Mouse (Mus musculus) fibroblast of lung, adult 2 months (primary cell): ENCODE measurements around the gene Ehd3.
A peak's percentile ranks its signal among the peaks of the same experiment; 100 is the strongest.

ENCODE experiments used
- DNase-seq: peaks from one replicate; pipeline ENCODE4 v3.0.0-alpha.2; 2011; ENCODE audit warnings: low read depth

Gene Ehd3

DNA sequence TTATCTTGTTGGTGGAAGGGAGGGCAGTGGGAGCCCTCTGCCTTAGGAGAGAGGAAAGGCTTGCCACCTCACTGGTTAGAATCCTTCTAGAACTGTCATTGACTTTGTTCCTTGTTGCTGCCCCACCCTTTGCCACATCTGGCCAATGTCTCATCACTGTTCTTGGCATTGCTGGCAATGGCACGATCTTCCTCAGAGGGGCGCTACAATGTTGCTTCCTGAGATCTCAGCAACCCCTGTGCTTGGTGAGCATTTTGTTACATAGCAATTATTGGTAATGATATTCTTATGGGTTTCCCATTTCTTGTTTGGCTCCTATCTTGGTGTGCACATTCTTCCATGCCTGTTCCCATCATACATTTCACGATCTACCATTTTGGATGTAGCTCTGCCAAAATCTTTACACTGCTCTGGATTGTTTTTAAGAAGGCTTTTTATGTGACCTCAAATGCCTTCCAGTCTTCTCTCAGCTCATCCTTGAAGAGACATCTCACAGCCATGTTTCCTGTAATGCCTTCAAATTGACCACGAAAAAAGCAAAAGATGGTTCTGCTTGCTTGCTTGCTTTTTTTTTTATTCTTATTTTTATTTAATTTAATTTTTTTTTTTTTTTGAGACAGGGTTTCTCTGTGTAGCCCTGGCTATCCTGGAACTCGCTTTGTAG, at the start of gene Ehd3:
TSS of gene Ehd3 (plus strand) at position 614 of the 664 bp plus-strand sequence.
- DNase-seq = no peak

DNA sequence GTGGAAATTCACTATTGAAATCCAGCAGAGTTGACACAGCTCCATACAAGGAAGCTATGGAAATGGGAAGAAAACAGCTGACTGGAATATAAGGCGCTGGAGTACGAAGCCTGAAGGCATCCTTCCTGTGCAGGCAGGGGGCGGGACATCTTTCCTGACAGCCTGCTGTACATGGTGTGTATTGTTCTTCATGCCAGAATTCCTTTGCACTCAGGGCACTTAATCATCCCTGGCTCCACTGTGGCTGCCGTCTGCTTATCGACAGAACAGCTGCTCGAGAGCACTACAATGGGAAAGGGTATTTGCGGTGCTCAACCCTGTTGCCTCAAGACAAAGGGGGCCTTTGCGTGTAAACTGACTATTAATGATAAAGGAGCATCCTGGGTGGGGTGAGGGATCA, 33.0 kb upstream of the Ehd3 start:
- DNase-seq = no peak

DNA sequence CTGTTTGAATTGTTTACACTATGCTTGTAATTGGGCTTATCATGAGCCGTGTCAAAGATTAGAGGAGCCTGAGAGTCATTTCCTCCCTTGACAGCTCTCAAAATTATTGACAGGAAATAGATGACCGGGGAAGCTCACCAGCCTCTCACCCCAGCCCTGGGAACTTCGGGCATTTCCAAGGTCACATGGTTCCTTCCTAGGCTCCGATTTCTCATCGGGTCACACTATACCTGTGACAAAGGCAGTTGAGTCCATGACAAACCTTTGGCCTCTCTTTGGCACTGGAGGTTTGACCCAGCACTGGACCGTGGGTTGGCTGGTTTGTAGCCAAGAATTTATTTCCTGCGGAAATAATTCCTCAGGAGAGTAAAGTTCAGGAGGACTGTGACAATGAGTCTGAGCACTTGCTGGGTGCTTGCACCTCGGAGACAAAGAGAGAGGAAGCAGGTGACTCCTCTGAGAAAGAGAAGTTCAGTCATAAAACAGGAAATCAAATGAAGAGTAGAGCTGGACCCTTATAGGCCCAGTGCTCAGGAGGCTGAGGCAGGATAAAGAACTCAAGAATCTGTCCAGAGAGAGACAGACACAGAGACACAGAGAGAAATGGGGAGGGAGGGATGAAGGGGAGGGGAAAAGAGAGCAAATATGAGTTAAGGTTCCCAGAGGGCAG, 17.2 kb upstream of the Ehd3 start:
- DNase-seq = no peak

- DNase-seq = no peak
Measured at GRCm38 (mm10) chr17:73790284-73791020, 13.5 kb upstream of the Ehd3 start.

DNA sequence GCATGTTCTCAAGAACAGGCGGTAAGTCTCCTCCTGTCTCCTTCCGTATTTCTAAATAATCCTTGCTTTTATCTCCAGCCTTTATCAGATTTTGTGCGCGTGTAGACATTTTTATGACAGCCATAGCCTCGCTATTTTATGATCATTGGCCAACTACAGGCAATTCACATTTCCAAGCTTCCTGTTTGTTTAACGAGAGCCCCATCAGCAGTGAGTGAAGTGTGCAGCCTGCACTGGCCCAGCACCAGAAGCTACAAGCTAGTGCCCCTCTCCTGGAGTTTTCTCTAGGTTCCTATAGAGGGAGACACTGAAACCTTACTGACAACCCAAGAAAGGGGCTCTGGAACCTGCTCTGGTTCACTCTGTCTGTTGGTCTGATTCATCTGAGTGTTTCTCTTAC, 7.1 kb upstream of the Ehd3 start:
- DNase-seq = no peak

GRCm38 (mm10) chr17:73797706-73798105, 6.2 kb upstream of the Ehd3 start:
- no peak for DNase-seq

- DNase-seq = peak; percentile 89
Measured at GRCm38 (mm10) chr17:73804592-73805271, 798 bp downstream of the Ehd3 start.

GRCm38 (mm10) chr17:73806331-73806730, 2.4 kb downstream of the Ehd3 start:
- DNase-seq = no peak

DNA sequence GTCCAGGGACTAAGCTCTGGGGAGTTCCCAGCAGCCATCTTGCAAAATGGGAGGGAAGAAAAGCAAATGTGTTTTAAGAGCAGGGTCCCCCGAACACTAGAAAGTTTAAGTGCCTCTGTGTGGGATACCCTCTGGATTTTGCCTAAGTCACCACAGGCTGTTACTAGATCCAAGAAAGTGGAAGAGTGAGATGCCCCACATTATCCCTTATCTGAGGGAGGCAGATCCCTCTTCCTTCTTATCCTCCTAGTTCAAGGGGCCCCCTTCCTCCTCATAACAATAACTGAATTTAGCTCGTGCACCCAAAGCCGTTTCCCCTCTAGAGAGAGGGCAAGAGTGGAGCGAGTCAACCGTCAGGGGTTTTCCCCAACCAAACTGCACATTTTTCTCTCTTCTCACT, 3.3 kb downstream of the Ehd3 start:
- DNase-seq = no peak

DNA sequence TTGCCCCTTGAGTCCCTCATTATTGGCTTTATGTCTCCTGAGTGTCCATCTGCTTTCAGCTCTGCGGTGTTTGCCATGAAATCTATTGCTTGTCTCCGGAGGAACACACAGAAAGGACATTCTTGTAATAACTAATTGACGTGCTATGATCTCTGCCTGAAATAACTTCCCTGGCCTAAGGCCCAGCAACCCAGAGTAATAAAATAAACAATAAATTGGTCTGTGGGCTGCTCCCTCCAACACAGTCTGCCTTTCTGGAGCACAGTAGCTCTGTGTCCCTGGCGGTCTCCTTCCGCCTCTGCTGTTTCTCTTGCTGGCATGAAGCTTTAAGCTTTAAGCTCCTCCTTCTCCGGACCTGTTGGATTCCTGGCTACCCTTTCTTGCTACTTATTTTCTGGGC, 4.5 kb downstream of the Ehd3 start:
- DNase-seq = no peak

DNA sequence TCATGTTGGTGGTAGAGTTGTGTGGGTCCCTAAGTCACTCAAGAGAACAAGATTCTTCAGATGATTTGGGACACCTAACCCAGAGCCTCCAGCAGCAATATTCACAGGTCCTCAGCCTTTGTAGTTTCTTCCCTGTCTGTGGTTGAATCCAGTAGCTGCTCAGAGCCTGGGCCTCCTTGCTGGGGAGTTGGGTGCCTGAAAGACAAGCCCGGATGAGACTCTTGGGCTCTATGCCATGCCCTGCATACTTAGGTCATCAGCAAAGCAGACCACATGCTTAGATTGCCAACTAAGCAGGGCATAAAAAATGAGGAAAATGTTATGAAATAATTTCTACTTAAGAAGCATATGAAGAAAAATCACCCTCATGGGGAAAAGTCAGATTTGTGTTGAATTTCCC, 6.9 kb downstream of the Ehd3 start:
- peak; percentile 42 for DNase-seq

- peak; percentile 61 for DNase-seq
Measured at GRCm38 (mm10) chr17:73811566-73811965, 7.6 kb downstream of the Ehd3 start.

- DNase-seq = no peak
Measured at GRCm38 (mm10) chr17:73813031-73813660, 9.2 kb downstream of the Ehd3 start.

- no peak for DNase-seq
Measured at GRCm38 (mm10) chr17:73814500-73815190, 10.7 kb downstream of the Ehd3 start.

DNA sequence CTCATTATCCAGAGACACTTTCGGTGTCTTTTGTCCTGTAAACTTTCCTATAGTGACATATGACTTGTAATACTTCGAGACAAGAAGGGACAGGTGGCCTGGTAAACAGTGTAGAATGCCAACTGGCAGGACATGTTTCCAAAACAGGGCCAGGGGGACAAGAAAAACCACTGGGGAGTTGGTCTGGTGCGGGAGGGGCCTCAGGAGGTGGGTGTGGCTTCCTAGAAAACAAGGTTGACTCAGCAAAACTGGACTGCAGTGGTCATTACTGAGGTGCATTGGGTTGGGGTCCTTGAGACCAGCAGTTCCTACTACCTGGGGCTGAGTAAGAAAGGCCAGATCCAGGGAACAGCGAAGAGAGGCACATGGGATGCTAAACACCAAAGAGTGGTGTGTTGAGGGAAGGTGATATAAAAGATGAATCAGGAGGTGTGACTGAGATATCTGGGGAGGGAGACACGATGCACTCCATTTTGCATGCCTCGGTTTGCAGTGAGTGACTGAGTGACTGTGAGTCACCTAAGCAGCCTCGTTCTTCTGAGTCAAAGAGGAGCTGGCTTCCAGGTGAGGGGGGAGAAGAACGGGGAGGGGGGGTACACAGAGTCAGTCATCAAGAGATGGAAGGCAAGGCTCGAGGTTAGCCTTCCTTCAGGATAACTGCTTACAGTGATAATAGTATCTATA, 13.9 kb downstream of the Ehd3 start:
- no peak for DNase-seq

- DNase-seq = no peak
Measured at GRCm38 (mm10) chr17:73818936-73819335, 15.0 kb downstream of the Ehd3 start.

GRCm38 (mm10) chr17:73820726-73821125, 16.8 kb downstream of the Ehd3 start:
- DNase-seq = no peak

DNA sequence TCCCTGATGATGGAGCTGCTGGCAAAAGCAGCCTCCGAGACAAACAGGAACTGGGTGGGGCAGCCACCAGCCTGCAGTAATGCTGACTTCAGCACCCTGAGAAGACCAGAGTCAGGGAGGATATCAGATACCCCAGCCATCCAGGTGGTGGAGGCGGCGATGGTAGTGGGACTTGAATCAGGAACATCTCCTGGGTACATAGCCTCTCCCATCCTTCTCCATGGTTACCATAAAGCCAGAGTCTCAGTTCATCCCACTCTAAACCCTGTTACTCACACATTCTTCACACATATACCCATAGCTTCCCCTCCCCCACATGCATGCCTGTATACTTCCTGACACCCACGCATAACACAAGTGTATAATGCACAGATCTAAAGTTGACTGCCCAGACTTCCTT, 18.3 kb downstream of the Ehd3 start:
- DNase-seq = no peak

DNA sequence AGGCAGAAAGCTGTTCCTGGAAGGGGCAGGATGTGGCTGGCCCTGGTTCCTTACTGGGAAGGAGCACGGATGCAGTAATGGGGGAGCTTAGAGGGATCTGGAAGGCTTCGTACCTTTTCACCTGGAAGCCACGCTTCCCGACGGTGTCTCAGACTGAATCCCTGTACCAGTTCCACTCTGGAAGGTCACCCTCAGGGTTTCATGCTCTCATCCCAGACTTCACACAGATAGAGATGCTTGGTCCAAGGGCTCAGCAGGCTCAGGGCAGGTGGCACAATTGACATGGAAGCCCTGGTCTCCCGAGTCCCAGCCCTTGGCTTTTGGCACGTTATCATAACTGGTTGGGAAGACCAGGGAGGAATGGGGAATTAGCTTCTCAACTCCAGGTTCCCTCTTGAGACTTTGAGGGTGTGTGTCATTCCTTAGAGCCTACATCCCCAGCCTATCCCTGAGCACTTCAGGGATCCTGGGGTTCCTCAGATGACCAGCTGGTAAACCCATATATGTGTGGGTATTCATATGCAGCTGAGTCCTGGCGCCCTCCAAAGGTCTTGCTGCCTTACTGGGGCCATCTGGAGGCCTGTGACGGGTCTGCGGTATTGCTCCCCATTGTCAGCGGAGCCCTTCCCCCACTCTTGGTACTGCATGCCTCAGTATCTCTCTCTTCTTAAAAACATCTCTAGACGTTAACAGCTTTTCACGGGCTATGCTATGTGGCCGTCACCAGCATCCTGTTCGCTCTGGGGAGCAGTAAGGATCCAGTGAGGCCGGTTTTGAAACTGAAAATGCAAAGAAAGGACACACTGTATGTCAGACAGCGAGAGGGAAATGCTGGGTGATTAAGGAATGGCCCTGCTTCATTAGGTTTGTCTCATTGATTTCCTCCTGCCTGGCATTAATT, 19.4 kb downstream of the Ehd3 start:
- no peak for DNase-seq

- no peak for DNase-seq
Measured at GRCm38 (mm10) chr17:73824022-73824340, 20.0 kb downstream of the Ehd3 start.
